Mouse (Mus musculus) bone marrow, adult 2 months (tissue): ENCODE data around the gene Fndc4.

ENCODE experiments used
- CTCF ChIP-seq: fragments of 200-500 bp; IDR thresholded peaks from 2 replicates; pipeline ENCODE4 v1.5.1; 2011; ENCODE audit warnings: low read length, control low read depth; ENCODE audit not compliant: control insufficient read depth, insufficient read depth
- POLR2A ChIP-seq: fragments of 200-500 bp; IDR thresholded peaks from 2 replicates; pipeline ENCODE4 v1.6.1; 2011; ENCODE audit warnings: low read depth, mild to moderate bottlenecking, control low read depth, low read length, borderline replicate concordance; ENCODE audit not compliant: control insufficient read depth

- TF ChIP-seq CTCF: no peak
- TF ChIP-seq POLR2A: no peak
Measured at GRCm38 (mm10) chr5:31253806-31254205, 42.1 kb downstream of the Fndc4 start.
